Mouse (Mus musculus) E14TG2a.4 (cell line): ENCODE results near the gene Nhsl1.

Experiments used
- CTCF ChIP-seq: conservative IDR thresholded peaks from 2 replicates; pipeline ENCODE4 v1.5.1; 2014; ENCODE audit warnings: low read length
- NANOG ChIP-seq: IDR thresholded peaks from 2 replicates; pipeline ENCODE4 v1.6.1; 2014; ENCODE audit warnings: borderline replicate concordance, low read length, mixed read lengths
- POU5F1 ChIP-seq: IDR thresholded peaks from 2 replicates; pipeline ENCODE4 v1.6.1; 2014; ENCODE audit warnings: low read length, borderline replicate concordance

DNA sequence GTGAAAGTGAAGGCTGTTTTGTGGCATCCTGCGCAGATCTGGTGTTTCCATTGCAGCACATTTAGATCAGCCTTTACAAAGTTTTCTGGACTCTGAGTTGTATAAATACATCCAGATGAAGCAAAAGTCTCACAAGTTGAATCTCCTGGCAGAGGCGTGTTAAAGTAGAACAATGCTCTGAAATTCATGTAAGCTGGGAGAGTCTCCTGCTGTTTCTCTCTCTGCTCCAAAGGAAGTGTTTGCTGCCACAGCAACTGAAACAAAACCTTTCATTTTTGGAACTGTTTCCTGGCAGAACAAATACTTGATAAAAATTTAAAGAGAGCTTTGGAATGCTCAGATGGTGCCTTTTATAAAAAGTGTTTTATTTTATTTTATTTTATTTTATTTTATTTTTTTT is 118.8 kb downstream of the Nhsl1 start:
- TF ChIP-seq NANOG (no peak), CTCF (no peak), POU5F1 (no peak)
